Mouse (Mus musculus) cortical plate, adult 2 months (tissue): Measurements from ENCODE around the gene Tarsl2.

Experiments
- CTCF ChIP-seq: fragments of 200-500 bp; IDR thresholded peaks from 2 replicates; pipeline ENCODE4 v1.5.1; 2011; ENCODE audit warnings: mild to moderate bottlenecking, control low read depth, low read length; ENCODE audit not compliant: insufficient read depth; ENCODE audit errors: extremely low read depth
- POLR2A ChIP-seq: fragments of 200-500 bp; IDR thresholded peaks from 2 replicates; pipeline ENCODE4 v1.6.1; 2011; ENCODE audit warnings: mild to moderate bottlenecking, low read length, control low read depth; ENCODE audit not compliant: insufficient read depth; ENCODE audit errors: extremely low read depth

DNA sequence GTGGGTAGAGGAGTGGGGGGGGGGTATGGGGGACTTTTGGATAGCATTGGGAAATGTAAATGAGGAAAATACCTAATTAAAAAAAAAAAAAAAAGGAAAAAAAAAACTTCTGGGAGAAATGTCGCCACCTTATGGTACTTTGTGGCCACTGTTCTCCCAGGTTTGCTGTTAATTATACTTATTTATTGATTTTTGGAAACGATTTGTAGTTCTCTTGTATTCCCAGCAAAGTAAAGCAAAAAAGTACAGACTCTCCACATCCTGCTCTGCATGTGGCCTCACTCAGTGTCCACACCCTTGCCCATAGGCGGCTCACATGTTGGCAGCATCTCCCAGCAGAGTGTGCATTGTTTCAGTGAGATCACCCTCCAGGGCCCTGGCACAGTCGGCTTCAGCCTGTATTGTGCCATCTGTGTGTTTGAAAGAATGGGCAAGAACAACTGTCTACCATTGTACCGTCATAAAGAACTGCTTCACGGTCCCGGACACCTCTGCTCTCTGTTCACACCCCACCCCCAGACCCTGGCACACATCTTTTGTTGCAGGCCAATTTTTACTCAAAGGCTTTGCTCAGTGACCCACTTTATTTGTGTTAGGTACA lies 6.4 kb upstream of the Tarsl2 start:
- TF ChIP-seq CTCF, result no peak
- TF ChIP-seq POLR2A, result no peak
